Mouse (Mus musculus) frontal cortex, postnatal 14 days (tissue): ENCODE results near the gene Ptpn11.
A peak's percentile ranks its signal among the peaks of the same experiment; 100 is the strongest.
"Not testable (repeated sequence)": the region's sequence is repeated elsewhere in the genome, so short reads cannot be mapped to it uniquely, and the experiment has no call there.

Experiments
- DNase-seq, 2 experiments: peaks; one replicate each; pipeline ENCODE4 v3.0.0; 2022; ENCODE audit warnings: low spot score in 2 of 2

The Ptpn11 gene

DNA sequence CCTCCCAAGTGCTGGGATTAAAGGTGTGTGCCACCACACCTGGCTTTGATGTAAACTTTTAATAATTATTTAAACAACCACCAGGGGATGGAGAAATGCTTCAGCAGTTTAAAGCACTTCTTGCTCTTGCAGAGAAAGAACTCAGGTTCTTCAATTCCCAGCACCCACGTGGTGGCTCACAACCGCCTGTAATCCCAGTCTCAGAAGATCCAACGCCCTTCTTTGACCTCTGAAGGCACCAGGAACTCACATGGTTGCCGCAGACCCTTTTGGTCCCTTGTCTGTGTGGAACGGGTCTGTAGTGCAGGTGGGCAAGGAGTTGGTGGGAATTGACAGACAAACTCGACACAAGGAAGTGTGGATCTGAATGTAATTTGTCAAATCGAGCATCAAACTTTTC lies 23.5 kb upstream of the Ptpn11 start:
- DNase-seq = no peak

DNA sequence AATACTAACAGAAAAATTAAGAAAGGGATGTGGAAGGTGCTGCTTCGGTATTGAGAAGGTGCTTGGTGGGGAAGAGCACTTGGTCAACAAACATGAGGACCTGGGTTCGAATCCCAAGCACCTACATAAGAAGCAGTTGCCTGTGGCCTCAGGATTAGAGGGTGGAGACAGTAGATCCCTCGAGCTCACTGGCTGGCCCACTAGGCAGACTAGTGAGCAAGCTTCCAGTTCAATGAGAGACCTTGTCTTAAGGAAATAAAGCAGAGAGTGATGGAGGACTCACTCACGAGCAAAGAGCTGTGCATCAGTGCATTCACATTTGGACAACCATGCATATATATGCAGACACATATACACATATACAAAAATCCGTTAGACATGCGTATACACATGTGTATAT lies 20.9 kb upstream of the Ptpn11 start:
- no peak for DNase-seq

DNA sequence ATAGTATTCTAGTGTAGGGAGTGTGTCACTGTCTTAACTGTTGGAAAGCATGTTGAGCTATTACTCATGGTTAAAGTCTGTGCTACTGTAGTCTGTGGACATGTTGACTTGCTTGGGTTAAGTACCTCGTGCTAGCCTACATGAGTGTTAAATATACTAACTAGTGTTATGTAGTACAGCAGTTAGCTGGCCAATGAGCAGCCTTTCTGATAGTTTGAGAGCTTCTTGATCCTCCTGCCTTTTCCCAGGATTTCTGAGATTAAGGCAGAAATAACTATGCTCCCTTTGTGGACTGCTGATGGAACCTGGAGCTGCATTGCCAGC lies 19.4 kb upstream of the Ptpn11 start:
- no peak for DNase-seq

DNA sequence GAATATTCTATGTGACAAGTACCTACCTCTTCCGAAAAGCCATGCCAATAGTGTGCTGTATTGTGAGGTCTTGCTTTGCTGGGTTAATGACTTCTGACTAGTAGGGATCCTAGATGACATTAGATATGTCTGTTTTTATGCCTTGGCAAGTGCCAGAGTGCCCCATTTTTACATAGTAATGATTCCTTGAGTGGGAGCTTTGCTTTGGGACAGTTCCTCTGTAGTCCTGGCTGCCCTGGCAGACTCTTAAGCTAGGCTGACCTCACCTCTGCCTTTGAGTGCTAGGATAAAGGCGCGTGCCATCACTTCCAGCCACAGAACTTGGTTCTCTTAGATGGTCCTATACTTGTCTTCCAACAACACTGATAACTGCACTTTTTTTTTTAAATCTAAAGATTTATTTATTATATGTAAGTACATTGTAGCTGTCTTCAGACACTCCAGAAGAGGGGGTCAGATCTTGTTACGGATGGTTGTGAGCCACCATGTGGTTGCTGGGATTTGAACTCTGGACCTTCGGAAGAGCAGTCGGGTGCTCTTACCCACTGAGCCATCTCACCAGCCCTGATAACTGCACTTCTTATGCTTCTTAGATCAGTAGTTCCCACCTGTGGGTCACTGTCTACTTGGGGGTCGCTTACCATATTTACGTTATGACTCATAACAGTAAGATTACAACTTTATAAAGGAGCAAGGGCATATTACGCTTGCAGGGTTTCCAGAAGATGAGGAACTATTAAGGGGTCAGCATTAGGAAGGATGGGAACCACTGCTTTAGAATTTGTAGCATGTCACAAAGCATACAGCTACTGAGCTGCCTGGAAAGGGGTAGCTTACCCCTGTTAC lies 18.8 kb upstream of the Ptpn11 start:
- no peak for DNase-seq

DNA sequence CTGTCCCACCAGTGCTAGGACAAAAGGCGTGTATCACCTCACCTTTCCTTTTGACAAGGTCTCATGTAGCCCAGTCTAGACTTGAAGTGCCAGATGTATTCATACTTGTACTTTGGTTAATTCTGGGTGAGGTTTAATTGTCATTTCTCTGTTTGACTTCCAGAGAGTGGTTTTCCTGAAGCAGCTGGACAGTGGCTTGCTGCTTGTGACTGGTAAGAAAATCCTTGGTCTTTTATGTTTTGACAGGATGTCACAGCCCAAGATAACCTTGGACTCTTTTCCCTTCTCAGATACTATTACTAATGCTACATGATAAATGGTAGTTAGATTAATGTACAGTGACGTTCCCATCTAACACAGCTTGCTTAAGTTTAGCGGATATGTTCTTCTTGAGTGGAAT lies 15.8 kb upstream of the Ptpn11 start:
- no peak for DNase-seq

DNA sequence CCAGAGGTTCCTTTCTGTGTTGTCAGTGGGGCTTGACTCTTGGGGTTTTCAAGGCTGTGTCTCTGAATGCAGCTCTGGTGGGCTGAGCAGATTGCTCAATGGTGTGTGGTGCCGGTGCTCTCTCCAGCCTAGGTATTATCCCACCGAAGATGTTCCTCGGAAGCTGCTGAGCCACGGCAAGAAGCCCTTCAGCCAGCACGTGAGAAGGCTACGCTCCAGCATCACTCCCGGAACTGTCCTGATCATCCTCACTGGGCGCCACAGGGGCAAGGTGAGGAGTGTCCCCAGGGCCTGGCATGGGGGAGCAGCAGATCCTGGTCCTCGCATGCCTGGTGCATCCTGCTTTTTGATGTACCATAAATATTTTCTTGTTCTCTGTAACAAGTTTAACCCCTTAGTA lies 15.3 kb upstream of the Ptpn11 start:
- DNase-seq = no peak

DNA sequence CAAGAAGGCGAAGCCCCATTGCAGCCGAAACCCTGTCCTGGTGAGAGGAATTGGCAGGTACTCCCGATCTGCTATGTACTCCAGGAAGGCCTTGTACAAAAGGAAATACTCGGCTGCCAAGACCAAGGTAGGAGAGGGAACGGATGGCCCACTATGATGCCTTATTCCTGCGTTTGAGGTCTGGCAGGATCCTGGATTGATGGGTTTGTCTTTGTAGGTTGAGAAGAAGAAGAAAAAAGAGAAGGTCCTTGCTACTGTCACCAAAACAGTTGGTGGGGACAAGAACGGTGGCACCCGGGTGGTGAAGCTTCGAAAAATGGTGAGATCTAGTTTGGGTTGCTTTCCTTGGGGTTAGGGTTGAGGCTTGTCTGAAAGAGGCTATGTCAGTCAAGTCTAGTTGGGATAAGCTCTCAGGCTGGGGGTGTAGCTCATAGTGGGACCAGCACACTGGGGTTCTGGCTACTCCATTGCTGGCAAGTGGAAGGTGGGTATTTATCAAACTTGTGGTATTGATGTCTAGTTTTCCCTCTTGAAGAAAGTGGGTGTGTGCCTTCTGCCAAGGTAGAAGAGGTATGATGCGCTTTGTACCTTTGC lies 14.4 kb upstream of the Ptpn11 start:
- DNase-seq = not testable (repeated sequence)

DNA sequence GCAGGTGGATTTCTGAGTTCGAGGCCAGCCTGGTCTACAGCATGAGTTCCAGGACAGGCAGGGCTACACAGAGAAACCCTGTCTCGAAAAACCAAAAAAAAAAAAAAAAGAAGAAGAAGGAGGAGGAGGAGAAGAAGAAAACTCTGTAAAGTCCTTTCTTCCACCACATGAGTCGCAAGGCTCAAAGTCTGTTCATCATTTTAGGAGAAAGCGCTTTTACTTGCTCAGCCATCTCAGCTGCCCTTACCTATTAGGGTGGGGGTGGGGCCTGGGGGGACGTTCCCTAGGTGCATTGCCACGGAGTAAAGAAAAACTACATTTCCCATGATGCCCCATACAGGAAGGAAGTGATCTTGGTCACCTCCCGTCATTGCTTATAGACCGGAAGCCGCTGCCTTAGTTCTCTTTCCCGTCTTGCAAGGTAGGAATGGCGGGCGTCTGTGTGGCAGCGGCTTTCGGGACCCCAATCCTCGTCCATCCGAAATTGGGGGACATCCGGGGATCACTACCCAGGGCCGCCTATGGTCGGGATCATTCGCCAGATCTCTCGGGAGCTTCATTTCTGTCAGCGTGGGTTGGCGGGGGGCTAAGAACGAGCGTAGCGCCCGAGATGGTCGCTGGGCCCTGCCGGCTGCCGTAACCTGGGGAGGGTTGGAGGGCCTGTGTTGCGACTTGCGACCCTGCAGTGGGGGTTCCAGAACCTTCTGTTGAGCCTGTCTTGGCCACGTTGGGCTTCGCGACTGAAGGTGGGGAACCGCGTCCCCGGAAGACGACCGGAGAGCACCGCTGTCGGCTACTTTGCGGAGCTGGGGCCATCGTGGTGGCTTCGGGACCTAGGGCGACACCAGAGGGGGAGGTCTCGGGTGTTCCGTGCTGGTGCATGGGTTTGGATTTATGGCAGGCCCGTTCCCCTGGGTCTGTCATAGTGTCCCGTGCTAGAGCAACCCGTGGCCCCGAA lies 13.2 kb upstream of the Ptpn11 start, which contains the start of gene Rpl6:
Gene Rpl6 (plus strand): TSS at position 350 of the 958 bp plus-strand sequence.
- peak; percentile 70 to 74 for DNase-seq

DNA sequence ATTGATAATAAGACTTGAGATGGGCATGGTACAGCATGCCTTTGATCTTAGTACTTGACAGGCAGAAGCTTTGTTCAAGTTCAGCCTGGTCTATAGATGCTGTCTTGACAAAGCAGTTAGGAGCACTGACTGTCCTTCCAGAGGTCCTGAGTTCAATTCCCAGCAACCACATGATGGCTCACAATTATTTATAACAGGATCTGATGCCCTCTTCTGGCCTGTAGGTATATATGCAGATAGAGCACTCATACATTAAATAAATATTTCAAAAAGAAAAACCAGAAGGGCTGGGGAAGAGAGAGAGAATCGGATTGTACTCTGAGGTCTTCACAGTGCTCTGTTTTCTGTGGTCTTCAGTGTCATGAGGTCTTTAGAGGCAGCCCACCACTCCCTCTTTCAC lies 11.3 kb upstream of the Ptpn11 start:
- DNase-seq = no peak

DNA sequence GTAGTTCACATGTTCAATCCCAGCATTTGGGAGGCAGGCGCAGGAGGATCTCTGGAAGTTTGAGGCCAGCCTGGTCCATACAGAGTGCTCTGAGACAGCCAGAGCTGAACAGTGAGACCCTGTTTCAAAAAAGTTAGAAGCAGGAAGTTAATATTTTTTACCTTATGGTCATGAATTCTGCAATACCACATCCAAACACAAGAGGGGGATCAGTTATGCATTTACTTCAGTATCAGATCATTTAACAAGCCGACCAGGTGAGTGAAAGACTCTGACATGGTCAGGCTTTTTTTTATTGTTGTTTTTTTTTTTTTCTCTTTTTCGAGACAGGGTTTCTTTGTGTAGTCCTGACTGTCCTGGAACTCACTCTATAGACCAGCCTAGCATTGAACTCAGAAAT lies 10.5 kb upstream of the Ptpn11 start:
- DNase-seq = no peak

DNA sequence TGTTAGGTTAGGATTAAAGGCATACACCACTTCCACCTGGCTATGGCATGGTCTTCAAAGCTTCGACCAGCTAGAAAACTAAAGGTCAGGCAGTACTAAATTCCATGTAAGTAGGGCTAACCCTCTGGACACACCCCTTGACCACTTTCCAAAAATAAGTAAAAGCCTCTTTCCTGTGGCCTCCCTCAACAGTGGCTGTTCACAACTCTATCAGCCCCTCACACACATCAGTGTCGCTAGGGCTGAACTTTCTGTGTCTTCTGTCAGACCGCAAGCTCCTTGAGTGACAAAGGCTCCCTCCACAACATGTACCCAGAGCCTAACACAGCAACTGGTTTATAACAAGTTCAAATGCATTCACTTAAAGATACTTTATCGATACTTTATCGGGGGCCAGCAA lies 7.2 kb upstream of the Ptpn11 start:
- no peak for DNase-seq

DNA sequence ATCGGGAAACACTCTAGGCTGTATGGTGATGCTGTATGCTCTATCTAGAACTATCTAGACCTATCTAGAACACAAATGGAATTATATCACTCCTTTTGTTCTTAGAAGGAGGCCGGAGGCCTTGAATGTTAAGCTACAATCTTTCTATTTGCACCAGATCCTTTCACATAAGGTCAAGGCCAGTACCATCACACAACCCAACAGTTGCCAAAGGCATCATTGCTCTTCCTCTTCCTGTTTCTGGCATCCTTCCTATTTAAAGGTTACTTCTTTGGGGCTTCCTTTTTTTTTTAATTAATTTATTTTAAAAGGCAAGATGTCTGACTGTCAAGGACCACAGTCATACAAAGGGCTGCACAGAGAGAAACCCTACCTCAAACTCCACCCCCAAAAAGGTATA lies 6.1 kb upstream of the Ptpn11 start:
- no peak for DNase-seq

DNA sequence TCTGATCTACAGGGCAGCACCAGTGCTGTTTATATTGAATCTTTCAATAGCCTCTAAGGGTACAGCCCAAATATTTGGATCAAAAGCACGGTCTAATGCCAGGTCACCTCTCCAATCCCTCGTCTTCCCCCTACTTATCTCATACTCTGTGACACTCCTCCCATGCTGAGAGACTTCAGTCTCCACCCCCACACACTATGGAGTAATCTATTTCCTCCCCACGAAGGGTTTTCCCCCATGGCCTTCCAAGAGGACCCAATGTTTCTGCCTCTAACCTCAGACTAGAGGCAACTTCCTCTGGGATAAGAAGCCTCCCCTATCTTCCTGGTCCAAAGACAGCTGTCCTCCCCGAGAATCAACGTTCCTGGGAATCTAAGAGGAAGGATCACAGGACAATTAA lies 5.6 kb upstream of the Ptpn11 start:
- DNase-seq = no peak

DNA sequence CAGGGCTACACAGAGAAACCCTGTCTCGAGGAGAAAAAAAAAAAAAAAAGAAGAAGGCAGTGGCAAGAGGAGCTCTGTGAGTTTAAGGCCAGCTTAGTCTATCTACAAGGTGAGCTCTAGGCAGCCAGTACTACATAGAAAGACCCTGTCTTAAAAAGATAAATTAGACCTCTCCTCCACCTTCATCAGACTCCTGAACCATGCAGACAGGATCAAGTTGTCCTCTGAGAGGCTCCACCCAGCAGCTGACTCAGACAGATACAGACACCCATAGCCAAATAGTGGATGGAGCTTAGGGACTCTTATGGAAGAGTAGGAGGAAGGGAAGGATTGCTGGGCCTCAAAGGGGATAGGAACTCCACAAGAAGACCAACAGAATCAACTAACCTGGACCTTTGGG lies 3.0 kb upstream of the Ptpn11 start:
- no peak for DNase-seq

DNA sequence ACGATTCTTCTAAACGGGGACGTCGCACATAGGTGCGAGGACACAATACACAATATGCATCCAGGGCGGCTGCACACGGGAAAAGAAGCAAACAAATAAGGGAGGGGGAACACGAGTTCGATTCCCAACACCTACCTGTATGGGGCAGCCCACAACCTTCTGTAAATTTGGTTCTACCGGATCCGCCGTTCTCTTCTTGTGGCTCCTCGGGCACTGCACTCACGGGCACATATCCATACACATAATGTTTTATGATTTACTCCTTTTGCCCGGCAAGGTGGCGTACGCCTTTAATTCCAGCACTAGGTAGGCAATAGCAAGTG lies 348 bp upstream of the Ptpn11 start:
- no peak for DNase-seq

DNA sequence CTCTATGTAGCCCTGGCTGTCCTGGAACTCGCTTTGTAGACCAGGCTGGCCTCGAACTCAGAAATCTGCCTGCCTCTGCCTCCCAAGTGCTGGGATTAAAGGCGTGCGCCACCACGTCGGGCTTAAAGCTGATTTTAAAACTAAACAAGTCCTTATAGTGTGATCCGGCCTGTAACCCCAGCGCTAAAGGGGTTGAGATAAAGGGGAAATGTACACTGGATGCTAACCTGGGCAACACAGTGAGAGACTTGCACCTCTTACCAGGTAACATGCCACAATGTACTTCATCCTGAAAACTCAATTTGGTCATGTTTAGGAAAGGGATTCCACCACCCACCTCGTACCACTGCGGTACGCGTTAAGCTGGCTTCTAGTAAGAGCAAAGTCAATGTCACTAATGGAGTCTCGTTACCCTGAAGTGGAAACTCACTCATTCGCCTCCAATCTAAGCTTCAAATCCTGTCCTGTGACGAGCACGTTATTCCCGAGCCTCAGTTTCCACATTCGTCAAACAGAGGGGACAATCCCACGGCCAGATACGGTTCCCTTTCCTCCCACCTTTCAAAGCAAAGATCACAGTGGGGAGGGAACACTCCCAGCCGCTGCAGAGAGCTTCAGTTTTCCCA lies 874 bp downstream of the Ptpn11 start:
- DNase-seq = no peak

DNA sequence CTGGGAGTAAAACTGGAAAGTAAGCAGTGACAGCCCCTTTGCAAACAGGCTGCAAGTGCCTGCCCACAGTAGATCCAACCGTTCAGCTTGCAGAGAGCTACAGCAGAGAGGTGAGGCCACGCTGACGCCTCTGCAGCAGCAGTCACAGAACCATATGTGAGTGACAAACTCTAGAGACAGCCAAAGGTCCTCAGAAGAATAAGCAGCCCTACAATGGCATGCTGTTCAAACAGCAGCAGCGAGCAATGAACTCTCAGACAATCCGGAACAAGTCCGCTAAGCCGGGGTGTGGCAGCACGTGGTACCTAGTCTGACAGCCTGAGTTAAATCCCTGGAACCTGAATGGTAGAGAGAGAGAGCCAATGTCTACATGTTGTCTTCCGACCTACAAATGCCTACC lies 2.0 kb downstream of the Ptpn11 start:
- no peak for DNase-seq

DNA sequence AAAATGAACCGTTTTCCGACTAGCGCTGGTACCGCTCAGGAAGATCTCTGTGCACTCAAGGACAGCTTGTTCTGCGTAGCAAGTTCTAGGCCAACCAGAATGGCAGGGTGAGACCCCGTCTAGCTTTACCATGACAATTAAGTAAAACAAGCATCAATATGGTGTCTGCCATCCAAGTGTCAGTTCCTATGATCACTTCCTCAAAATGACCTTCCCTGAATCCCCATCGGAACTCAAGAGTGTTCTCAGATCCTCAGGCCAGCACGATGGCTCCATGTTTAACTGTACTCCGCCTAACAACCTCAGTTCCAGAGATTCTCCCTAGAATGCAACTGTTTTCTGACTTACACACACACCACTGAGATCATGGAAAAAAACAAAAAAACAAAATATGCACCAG lies 2.9 kb downstream of the Ptpn11 start:
- DNase-seq = no peak

DNA sequence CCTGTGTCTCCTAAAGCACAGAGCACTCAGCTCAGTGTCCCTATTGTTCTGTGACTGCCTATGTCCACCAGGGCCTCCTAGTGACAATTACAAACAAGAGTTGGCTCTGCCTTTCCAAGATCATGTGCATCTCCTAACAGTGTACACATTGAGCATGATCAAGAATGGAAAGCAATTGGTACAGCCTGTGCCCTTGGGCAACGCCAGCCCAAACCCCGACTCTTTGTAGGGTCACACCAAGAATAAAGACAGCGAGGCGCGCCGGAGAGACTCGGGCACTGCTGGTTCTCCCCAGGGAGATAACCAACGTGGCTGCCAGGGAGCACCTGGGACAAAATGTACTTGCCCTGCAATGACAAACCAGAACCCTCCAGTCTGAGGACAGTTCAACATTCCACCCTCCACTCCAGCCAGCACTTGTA lies 3.6 kb downstream of the Ptpn11 start:
- DNase-seq = no peak

DNA sequence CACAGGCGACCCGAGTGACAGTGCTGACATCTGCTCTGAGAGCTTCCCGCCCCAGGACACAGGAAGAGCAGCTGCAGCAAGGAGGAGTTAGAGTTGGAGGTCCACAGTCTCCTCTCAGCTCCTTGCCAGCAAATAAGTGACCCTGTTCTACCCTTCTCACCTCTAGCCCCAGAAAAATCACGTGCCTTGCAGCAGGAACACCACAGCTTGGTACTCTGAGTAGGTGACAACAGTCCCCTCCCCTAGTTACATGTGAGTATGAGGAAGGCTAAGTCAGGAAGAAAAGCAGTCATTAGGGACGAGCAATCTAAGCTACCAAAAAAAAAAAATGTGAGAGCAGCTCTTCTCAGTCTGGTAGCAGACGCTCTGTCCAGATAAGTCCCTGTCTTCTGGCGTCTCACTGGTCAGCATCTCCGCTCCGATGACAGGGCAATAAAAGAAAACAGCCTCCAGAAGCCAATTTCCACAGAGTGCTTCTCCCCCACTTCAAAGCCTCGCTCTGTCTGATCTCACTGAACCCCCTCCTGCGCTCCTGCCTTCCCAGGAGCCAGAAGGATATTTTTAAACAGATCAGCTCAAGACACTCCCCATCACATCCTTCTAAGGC lies 6.1 kb downstream of the Ptpn11 start:
- DNase-seq = no peak

DNA sequence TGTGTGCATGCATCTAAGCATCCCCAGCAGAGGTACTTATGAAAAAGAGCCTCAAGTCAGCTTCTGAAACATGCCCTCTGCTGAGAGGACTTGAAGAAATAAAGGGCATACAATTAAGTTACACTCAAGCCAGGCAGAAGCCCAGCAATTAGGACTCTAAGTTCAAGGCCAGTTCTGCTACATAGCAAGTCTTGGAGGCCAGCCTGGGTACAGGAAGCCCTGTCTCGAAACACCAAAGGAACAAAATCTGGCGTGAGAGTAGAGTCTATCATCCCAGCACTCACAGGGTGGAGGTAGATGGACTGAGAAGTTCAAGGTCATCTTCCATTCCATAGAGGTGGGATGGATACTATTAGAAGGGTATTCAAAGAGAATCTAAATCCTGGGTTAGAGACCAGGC lies 6.8 kb downstream of the Ptpn11 start:
- DNase-seq = no peak

DNA sequence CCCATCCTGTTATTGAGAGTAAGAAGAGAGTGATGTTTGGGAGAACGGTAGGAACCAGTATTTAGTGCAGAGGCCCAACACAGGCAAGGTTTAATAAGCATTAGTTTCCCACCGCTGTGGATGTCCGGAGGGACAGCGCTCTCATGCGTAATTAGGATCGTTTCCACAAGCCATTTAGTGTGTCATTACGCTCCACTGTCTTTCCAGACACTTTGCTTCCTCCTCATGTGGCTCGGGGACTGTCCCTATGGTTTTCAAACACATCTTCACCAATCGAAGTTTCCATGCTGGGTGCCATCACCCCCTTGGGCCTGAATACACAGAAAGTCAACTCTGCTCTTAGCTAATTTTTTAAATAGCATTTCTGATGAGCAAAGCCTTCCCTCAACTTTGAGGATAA lies 7.9 kb downstream of the Ptpn11 start:
- no peak for DNase-seq
